Mouse (Mus musculus) testis, adult 2 months (tissue): ENCODE data around the gene Cox16.
"Not testable (repeated sequence)": the region's sequence is repeated elsewhere in the genome, so short reads cannot be mapped to it uniquely, and the experiment has no call there.

Experiments
- CTCF ChIP-seq: fragments of 200-500 bp; IDR thresholded peaks from 2 replicates; pipeline ENCODE4 v1.5.1; 2012; ENCODE audit warnings: low read depth, mild to moderate bottlenecking, inconsistent platforms, low read length, moderate library complexity; ENCODE audit not compliant: control insufficient read depth, insufficient read depth, insufficient replicate concordance
- POLR2A ChIP-seq: fragments of 200-500 bp; IDR thresholded peaks from 2 replicates; pipeline ENCODE4 v1.6.1; 2012; ENCODE audit warnings: low read depth, mild to moderate bottlenecking, inconsistent platforms, low read length, moderate library complexity; ENCODE audit not compliant: control insufficient read depth

DNA sequence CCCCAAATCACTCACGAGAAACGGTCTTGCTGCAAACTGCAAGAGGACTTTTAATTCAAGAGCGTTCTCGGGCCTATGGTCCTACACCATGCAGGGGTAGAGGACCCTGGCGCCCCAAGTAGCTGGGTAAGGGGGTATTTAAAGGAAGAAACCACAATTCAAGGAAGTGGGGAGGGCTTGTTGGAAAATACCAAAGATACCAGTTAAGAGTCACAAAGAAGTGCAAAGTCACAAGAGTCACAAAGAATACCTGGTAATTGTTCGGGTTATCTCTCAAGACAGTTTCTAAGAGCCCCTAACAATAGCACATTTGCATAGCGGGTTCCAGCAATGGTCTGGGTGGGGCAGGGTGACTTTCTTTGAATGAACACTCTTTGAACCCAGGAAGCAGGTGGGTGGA lies 25.9 kb downstream of the Cox16 start:
- TF ChIP-seq CTCF, POLR2A: not testable (repeated sequence)
